Mouse (Mus musculus) retina, postnatal 1 day (tissue): ENCODE results near the gene Cacng2.

ENCODE experiments used
- DNase-seq: peaks from one replicate; pipeline ENCODE4 v3.0.0-alpha.2; 2012

The Cacng2 gene

GRCm38 (mm10) chr15:78119704-78120103 lies at the start of gene Cacng2:
Cacng2 (minus strand) TSS chr15:78120028.
- peak; percentile 96 for DNase-seq

GRCm38 (mm10) chr15:78169566-78169965 lies 49.7 kb upstream of the Cacng2 start:
- no peak for DNase-seq

GRCm38 (mm10) chr15:78165292-78165691 lies 45.5 kb upstream of the Cacng2 start:
- DNase-seq, result no peak

- no peak for DNase-seq
These were observed 44.6 kb upstream of the Cacng2 start for GRCm38 (mm10) chr15:78164466-78164865.

GRCm38 (mm10) chr15:78161946-78162345 lies 42.1 kb upstream of the Cacng2 start:
- no peak for DNase-seq

- DNase-seq, result no peak
These were observed 38.5 kb upstream of the Cacng2 start for GRCm38 (mm10) chr15:78158335-78158734.

GRCm38 (mm10) chr15:78157824-78158223 lies 38.0 kb upstream of the Cacng2 start:
- DNase-seq, result no peak

- DNase-seq, result no peak
These were observed 37.5 kb upstream of the Cacng2 start for GRCm38 (mm10) chr15:78157330-78157729.

- no peak for DNase-seq
These were observed 35.6 kb upstream of the Cacng2 start for GRCm38 (mm10) chr15:78155421-78155820.

- peak; percentile 18 for DNase-seq
These were observed 33.4 kb upstream of the Cacng2 start for GRCm38 (mm10) chr15:78153045-78153775.

GRCm38 (mm10) chr15:78148565-78148964 lies 28.7 kb upstream of the Cacng2 start:
- DNase-seq, result peak; percentile 21

- no peak for DNase-seq
These were observed 20.4 kb upstream of the Cacng2 start for GRCm38 (mm10) chr15:78140226-78140625.

GRCm38 (mm10) chr15:78134606-78135005 lies 14.8 kb upstream of the Cacng2 start:
- DNase-seq, result no peak

- DNase-seq, result no peak
These were observed 13.6 kb upstream of the Cacng2 start for GRCm38 (mm10) chr15:78133389-78133788.

GRCm38 (mm10) chr15:78119248-78119647 lies 580 bp downstream of the Cacng2 start:
- no peak for DNase-seq

GRCm38 (mm10) chr15:78118275-78118995 lies 1.4 kb downstream of the Cacng2 start:
- DNase-seq, result peak; percentile 30

- peak; percentile 20 for DNase-seq
These were observed 2.1 kb downstream of the Cacng2 start for GRCm38 (mm10) chr15:78117731-78118130.

GRCm38 (mm10) chr15:78116936-78117335 lies 2.9 kb downstream of the Cacng2 start:
- peak; percentile 18 for DNase-seq

GRCm38 (mm10) chr15:78116244-78116643 lies 3.6 kb downstream of the Cacng2 start:
- DNase-seq, result peak; percentile 17

- no peak for DNase-seq
These were observed 20.3 kb downstream of the Cacng2 start for GRCm38 (mm10) chr15:78099516-78099915.

- DNase-seq, result no peak
These were observed 23.8 kb downstream of the Cacng2 start for GRCm38 (mm10) chr15:78096004-78096403.

GRCm38 (mm10) chr15:78093597-78093996 lies 26.2 kb downstream of the Cacng2 start:
- DNase-seq, result no peak

- peak; percentile 85 for DNase-seq
These were observed 36.8 kb downstream of the Cacng2 start for GRCm38 (mm10) chr15:78082841-78083572.

GRCm38 (mm10) chr15:78082149-78082548 lies 37.7 kb downstream of the Cacng2 start:
- no peak for DNase-seq
